Mouse (Mus musculus) embryonic facial prominence, embryonic 13.5 days (tissue): Measurements from ENCODE around the gene Zfp182. TPM values are rescaled to one million over a fixed set of nuclear protein-coding genes. Genes with fewer than 3 reads are reported as not detected.
A peak's percentile ranks its signal among the peaks of the same experiment; 100 is the strongest.

Experiments used
- ATAC-seq: fragments of 200-750 bp; cut with Nextera tagmentation; 2 replicates; pipeline ENCODE4 v1.8.0; 2017; ENCODE audit warnings: low read depth; ENCODE audit not compliant: insufficient number of reproducible peaks, insufficient read depth, low FRiP score, low TSS enrichment
- H3K27ac ChIP-seq: fragments of 300-500 bp; sonication (generic); 2 replicates; pipeline ENCODE4 v1.5.1; 2015; ENCODE audit warnings: moderate library complexity, mild to moderate bottlenecking, inconsistent platforms
- H3K27me3 ChIP-seq: fragments of 300-500 bp; sonication (generic); 2 replicates; pipeline ENCODE4 v1.6.1; 2015; ENCODE audit warnings: mild to moderate bottlenecking, inconsistent platforms
- H3K36me3 ChIP-seq: fragments of 300-500 bp; sonication (generic); 2 replicates; pipeline ENCODE4 v1.6.1; 2015; ENCODE audit warnings: mild to moderate bottlenecking, inconsistent platforms
- H3K4me1 ChIP-seq: fragments of 300-500 bp; sonication (generic); 2 replicates; pipeline ENCODE4 v1.6.1; 2015; ENCODE audit warnings: inconsistent platforms
- H3K4me2 ChIP-seq: fragments of 300-500 bp; sonication (generic); 2 replicates; pipeline ENCODE4 v1.6.1; 2015; ENCODE audit warnings: moderate library complexity, mild to moderate bottlenecking, inconsistent platforms
- H3K4me3 ChIP-seq: fragments of 300-500 bp; sonication (generic); 2 replicates; pipeline ENCODE4 v1.5.1; 2015; ENCODE audit warnings: mild to moderate bottlenecking, inconsistent platforms
- H3K9ac ChIP-seq: fragments of 300-500 bp; sonication (generic); 2 replicates; pipeline ENCODE4 v1.6.1; 2015; ENCODE audit warnings: mild to moderate bottlenecking, inconsistent platforms
- H3K9me3 ChIP-seq: fragments of 300-500 bp; sonication (generic); 2 replicates; pipeline ENCODE4 v1.6.1; 2016; ENCODE audit warnings: inconsistent platforms
- WGBS: fragments of 180-500 bp; shearing (Covaris S2); methylation state at CpG from one replicate; pipeline ENCODE4 v1.1.7; 2015; ENCODE audit warnings: mixed read lengths; 5-methylcytosine and 5-hydroxymethylcytosine counted together
- polyA plus RNA-seq: library from polyadenylated mRNA; unstranded; fragments of >200 nt; fragmentation: Nextera tagmentation; extraction: Ambion mirVana; gene quantifications from 2 replicates; pipeline ENCODE4 v1.2.1, GENCODE M21; 2015

Gene Zfp182
- 8.3 and 8.7 TPM in 2 replicates for polyA plus RNA-seq

- H3K4me1 ChIP-seq, result no peaks in the 10 kb centered on the region
- peak within 1 kb of the TSS; percentile 53 for H3K4me3 ChIP-seq
- H3K27me3 ChIP-seq, result no peaks in the 10 kb centered on the region
- ATAC-seq, result peak; percentile 80
- H3K4me2 ChIP-seq, result peak within 1 kb of the TSS; percentile 56
- H3K36me3 ChIP-seq, result no peaks in the 10 kb centered on the region
- no peak within 1 kb of the TSS for H3K27ac ChIP-seq
- no peaks in the 10 kb centered on the region for H3K9me3 ChIP-seq
- 22% methylated on average over 25 of the region's 25 CpGs for WGBS
- H3K9ac ChIP-seq, result peak within 1 kb of the TSS; percentile 66
These were observed at the start of gene Zfp182 for GRCm38 (mm10) chrX:21061866-21062543. TSS of gene Zfp182 (minus strand) at chrX:21062316.

- H3K27ac ChIP-seq, result peak overlapping the region; percentile 86; the same call in 1 of the 2 replicates
- no peaks in the 10 kb centered on the region for H3K9me3 ChIP-seq
- no peaks in the 10 kb centered on the region for H3K27me3 ChIP-seq
- peak overlapping the region; percentile 55 for H3K4me2 ChIP-seq
- ATAC-seq, result no peak
- 44% methylated on average over 7 of the region's 7 CpGs for WGBS
- H3K4me1 ChIP-seq, result no peaks in the 10 kb centered on the region
- no peaks in the 10 kb centered on the region for H3K36me3 ChIP-seq
- no peak overlapping the region for H3K9ac ChIP-seq
- H3K4me3 ChIP-seq, result peak overlapping the region; percentile 44
These were observed 27.7 kb upstream of the Zfp182 start for GRCm38 (mm10) chrX:21089867-21090239.

GRCm38 (mm10) chrX:21088983-21089866 lies 27.1 kb upstream of the Zfp182 start, which contains the start of gene Zfp300:
TSS of gene Zfp300 (minus strand) at chrX:21089527.
- peak within 1 kb of the TSS; percentile 64 for H3K9ac ChIP-seq
- no peaks in the 10 kb centered on the region for H3K27me3 ChIP-seq
- peak within 1 kb of the TSS; percentile 55 for H3K4me2 ChIP-seq
- H3K4me1 ChIP-seq, result no peaks in the 10 kb centered on the region
- peak; percentile 75; the same call in 1 of the 2 replicates for ATAC-seq
- H3K27ac ChIP-seq, result peak within 1 kb of the TSS; percentile 86
- H3K9me3 ChIP-seq, result no peaks in the 10 kb centered on the region
- H3K4me3 ChIP-seq, result peak within 1 kb of the TSS; percentile 44
- H3K36me3 ChIP-seq, result no peaks in the 10 kb centered on the region
- WGBS, result 23% methylated on average over 27 of the region's 27 CpGs

- peak overlapping the region; percentile 44 for H3K4me3 ChIP-seq
- peaks cover 5% of the 10 kb centered on the region; the same call in 1 of the 2 replicates for H3K36me3 ChIP-seq
- no peaks in the 10 kb centered on the region for H3K9me3 ChIP-seq
- ATAC-seq, result no peak
- H3K9ac ChIP-seq, result peak overlapping the region; percentile 64
- 34% methylated on average over 6 of the region's 6 CpGs for WGBS
- H3K4me1 ChIP-seq, result no peaks in the 10 kb centered on the region
- peak overlapping the region; percentile 55 for H3K4me2 ChIP-seq
- H3K27me3 ChIP-seq, result no peaks in the 10 kb centered on the region
- H3K27ac ChIP-seq, result peak overlapping the region; percentile 86; the same call in 1 of the 2 replicates
These were observed 26.5 kb upstream of the Zfp182 start for GRCm38 (mm10) chrX:21088645-21088982.

GRCm38 (mm10) chrX:21068106-21068505 lies 6.0 kb upstream of the Zfp182 start, which contains the start of gene Spaca5:
TSS of gene Spaca5 (plus strand) at chrX:21068406.
- Histone ChIP-seq H3K27me3 (no peaks in the 10 kb centered on the region), H3K36me3 (no peaks in the 10 kb centered on the region), H3K9me3 (no peaks in the 10 kb centered on the region), H3K9ac (no peak within 1 kb of the TSS), H3K27ac (no peak within 1 kb of the TSS), H3K4me3 (no peak within 1 kb of the TSS), H3K4me1 (no peaks in the 10 kb centered on the region), H3K4me2 (no peak within 1 kb of the TSS)
- no peak for ATAC-seq

GRCm38 (mm10) chrX:21062544-21062890 lies 401 bp upstream of the Zfp182 start:
- Histone ChIP-seq H3K36me3 (no peaks in the 10 kb centered on the region), H3K9me3 (no peaks in the 10 kb centered on the region), H3K27ac (no peak overlapping the region), H3K4me3 (peak overlapping the region; percentile 53; the same call in 1 of the 2 replicates), H3K4me1 (no peaks in the 10 kb centered on the region), H3K9ac (no peak overlapping the region), H3K27me3 (no peaks in the 10 kb centered on the region), H3K4me2 (peak overlapping the region; percentile 56)
- no peak for ATAC-seq
- WGBS, result 65% methylated on average over 3 of the region's 3 CpGs

GRCm38 (mm10) chrX:21061460-21061859 lies 656 bp downstream of the Zfp182 start:
- Histone ChIP-seq H3K4me3 (peak overlapping the region; percentile 53), H3K9ac (peak overlapping the region; percentile 66), H3K36me3 (no peaks in the 10 kb centered on the region), H3K4me1 (no peaks in the 10 kb centered on the region), H3K27ac (no peak overlapping the region), H3K9me3 (no peaks in the 10 kb centered on the region), H3K27me3 (no peaks in the 10 kb centered on the region), H3K4me2 (peak overlapping the region; percentile 56)
- no peak for ATAC-seq
- 22% methylated on average over 9 of the region's 9 CpGs for WGBS

- Histone ChIP-seq H3K27me3 (no peaks in the 10 kb centered on the region), H3K27ac (no peak overlapping the region), H3K4me2 (no peak overlapping the region), H3K9ac (no peak overlapping the region), H3K4me1 (no peaks in the 10 kb centered on the region), H3K9me3 (no peaks in the 10 kb centered on the region), H3K4me3 (no peak overlapping the region), H3K36me3 (peaks cover 6% of the 10 kb centered on the region)
- no peak for ATAC-seq
- WGBS, result 48% methylated on average over 1 of the region's 1 CpGs
These were observed 81.2 kb downstream of the Zfp182 start for GRCm38 (mm10) chrX:20980901-20981300.

Other genes with a start within 250 kb of the Zfp182 start
- gene Timp1, start 192.2 kb downstream of the Zfp182 start, polyA plus RNA-seq, result 15.2 and 26.1 TPM in 2 replicates
- 0.36 and 0.87 TPM in 2 replicates for gene Syn1, start 141.3 kb downstream of the Zfp182 start, polyA plus RNA-seq
- gene Cfp, start 130.8 kb downstream of the Zfp182 start, polyA plus RNA-seq, result 7.2 and 7.5 TPM in 2 replicates
- 18.1 and 19.3 TPM in 2 replicates for gene Elk1, start 111.7 kb downstream of the Zfp182 start, polyA plus RNA-seq
- 49.5 and 58.9 TPM in 2 replicates for gene Uxt, start 100.3 kb downstream of the Zfp182 start, polyA plus RNA-seq
- gene Spaca5, start 6.1 kb upstream of the Zfp182 start, polyA plus RNA-seq, result not detected in 2 replicates
- gene Zfp300, start 27.2 kb upstream of the Zfp182 start, polyA plus RNA-seq, result 2.4 and 2.9 TPM in 2 replicates
- not detected in 2 replicates for gene Ssxa1, start 53.5 kb upstream of the Zfp182 start, polyA plus RNA-seq
- not detected in 2 replicates for gene Gm21876, start 113.3 kb upstream of the Zfp182 start, polyA plus RNA-seq